Mouse (Mus musculus) forebrain, embryonic 11.5 days (tissue): ENCODE measurements around the gene Rorc. TPM values are rescaled to one million over a fixed set of nuclear protein-coding genes. Genes with fewer than 3 reads are reported as not detected.

Experiments
- ATAC-seq: fragments of 200-750 bp; cut with Nextera tagmentation; replicated peaks from 2 replicates; pipeline ENCODE4 v1.8.0; 2017; ENCODE audit warnings: moderate TSS enrichment; ENCODE audit not compliant: low FRiP score
- DNase-seq: peaks from one replicate; pipeline ENCODE4 v3.0.0-alpha.2; 2017; ENCODE audit warnings: low spot score
- H3K27ac ChIP-seq: fragments of 300-500 bp; sonication (generic); 2 replicates; pipeline ENCODE4 v1.5.1; 2014; ENCODE audit warnings: low read depth, low read length
- H3K27me3 ChIP-seq: fragments of 300-500 bp; sonication (generic); 2 replicates; pipeline ENCODE4 v1.6.1; 2014; ENCODE audit warnings: mild to moderate bottlenecking, low read length, mixed read lengths; ENCODE audit not compliant: control insufficient read depth, insufficient read depth
- H3K36me3 ChIP-seq: fragments of 300-500 bp; sonication (generic); 2 replicates; pipeline ENCODE4 v1.6.1; 2014; ENCODE audit warnings: mild to moderate bottlenecking, low read length, moderate library complexity, mixed read lengths; ENCODE audit not compliant: control insufficient read depth, insufficient read depth
- H3K4me1 ChIP-seq: fragments of 300-500 bp; sonication (generic); replicated peaks from 2 replicates; pipeline ENCODE4 v1.6.1; 2014; ENCODE audit warnings: low read length, mixed read lengths; ENCODE audit not compliant: control insufficient read depth, insufficient read depth
- H3K4me2 ChIP-seq: fragments of 300-500 bp; sonication (generic); 2 replicates; pipeline ENCODE4 v1.6.1; 2014; ENCODE audit warnings: low read depth, mild to moderate bottlenecking, low read length, moderate library complexity, mixed read lengths; ENCODE audit not compliant: severe bottlenecking
- H3K4me3 ChIP-seq: fragments of 300-500 bp; sonication (generic); 2 replicates; pipeline ENCODE4 v1.5.1; 2014; ENCODE audit warnings: low read depth, low read length
- H3K9ac ChIP-seq: fragments of 300-500 bp; sonication (generic); 2 replicates; pipeline ENCODE4 v1.6.1; 2014; ENCODE audit warnings: low read length
- H3K9me3 ChIP-seq: fragments of 300-500 bp; sonication (generic); 2 replicates; pipeline ENCODE4 v1.6.1; 2016; ENCODE audit warnings: low read length, mixed read lengths; ENCODE audit not compliant: control insufficient read depth
- WGBS: fragments of 180-500 bp; shearing (Covaris S2); extraction: QIAGEN DNeasy Blood & Tissue Kit; methylation state at CpG from one replicate; pipeline ENCODE4 v1.1.7; 2014; 5-methylcytosine and 5-hydroxymethylcytosine counted together
- polyA plus RNA-seq: library from polyadenylated mRNA; unstranded; fragments of >200 nt; fragmentation: Nextera tagmentation; extraction: Ambion mirVana; gene quantifications from 2 replicates; pipeline ENCODE4 v1.2.1, GENCODE M21; 2014

The Rorc gene
- polyA plus RNA-seq, 1 experiment from 2014 or later: 0.60 TPM

GRCm38 (mm10) chr3:94379831-94380510, 7.4 kb downstream of the Rorc start:
- H3K27me3 ChIP-seq: no peaks in the 10 kb centered on the region
- no peak overlapping the region for H3K4me3 ChIP-seq
- no peak overlapping the region for H3K27ac ChIP-seq
- WGBS: 18% methylated on average over 9 of the region's 9 CpGs
- H3K9me3 ChIP-seq: no peaks in the 10 kb centered on the region
- H3K4me2 ChIP-seq: no peak overlapping the region
- no peaks in the 10 kb centered on the region for H3K36me3 ChIP-seq
- no peaks in the 10 kb centered on the region; the same call in 1 of the 2 replicates for H3K4me1 ChIP-seq
- ATAC-seq (no peak), DNase-seq (no peak)
- H3K9ac ChIP-seq: no peak overlapping the region

- ATAC-seq: no peak
- Histone ChIP-seq H3K4me2 (no peak overlapping the region), H3K4me1 (no peaks in the 10 kb centered on the region), H3K4me3 (no peak overlapping the region), H3K27me3 (no peaks in the 10 kb centered on the region), H3K27ac (no peak overlapping the region), H3K36me3 (no peaks in the 10 kb centered on the region), H3K9ac (no peak overlapping the region), H3K9me3 (no peaks in the 10 kb centered on the region)
- WGBS: 78% methylated on average over 5 of the region's 5 CpGs
- no peak for DNase-seq
Observed at GRCm38 (mm10) chr3:94382308-94382707, 9.7 kb downstream of the Rorc start.

GRCm38 (mm10) chr3:94383476-94383875, 10.9 kb downstream of the Rorc start:
- Histone ChIP-seq H3K4me3 (no peak overlapping the region), H3K27me3 (no peaks in the 10 kb centered on the region), H3K4me1 (no peaks in the 10 kb centered on the region), H3K9ac (no peak overlapping the region), H3K27ac (no peak overlapping the region), H3K9me3 (no peaks in the 10 kb centered on the region), H3K36me3 (no peaks in the 10 kb centered on the region), H3K4me2 (no peak overlapping the region)
- no peak for DNase-seq
- WGBS: 75% methylated on average over 3 of the region's 3 CpGs
- no peak for ATAC-seq

- ATAC-seq (no peak), DNase-seq (no peak)
- H3K4me2 ChIP-seq: no peak overlapping the region
- no peaks in the 10 kb centered on the region for H3K4me1 ChIP-seq
- 66% methylated on average over 4 of the region's 4 CpGs for WGBS
- no peaks in the 10 kb centered on the region for H3K36me3 ChIP-seq
- no peak overlapping the region for H3K9ac ChIP-seq
- H3K27ac ChIP-seq: no peak overlapping the region
- no peak overlapping the region for H3K4me3 ChIP-seq
- H3K27me3 ChIP-seq: no peaks in the 10 kb centered on the region
- no peaks in the 10 kb centered on the region for H3K9me3 ChIP-seq
Observed at GRCm38 (mm10) chr3:94386671-94387070, 14.1 kb downstream of the Rorc start.

- no peak overlapping the region for H3K4me2 ChIP-seq
- no peaks in the 10 kb centered on the region for H3K27me3 ChIP-seq
- no peak for ATAC-seq
- WGBS: 85% methylated on average over 10 of the region's 10 CpGs
- no peak overlapping the region for H3K27ac ChIP-seq
- DNase-seq: no peak
- H3K4me3 ChIP-seq: no peak overlapping the region
- H3K36me3 ChIP-seq: no peaks in the 10 kb centered on the region
- no peak overlapping the region for H3K9ac ChIP-seq
- H3K4me1 ChIP-seq: no peaks in the 10 kb centered on the region
- H3K9me3 ChIP-seq: no peaks in the 10 kb centered on the region
Observed at GRCm38 (mm10) chr3:94387391-94387790, 14.8 kb downstream of the Rorc start.

GRCm38 (mm10) chr3:94388047-94388446, 15.5 kb downstream of the Rorc start:
- Histone ChIP-seq H3K36me3 (no peaks in the 10 kb centered on the region), H3K4me1 (no peaks in the 10 kb centered on the region), H3K9ac (no peak overlapping the region), H3K4me2 (no peak overlapping the region), H3K9me3 (no peaks in the 10 kb centered on the region), H3K27me3 (no peaks in the 10 kb centered on the region), H3K4me3 (no peak overlapping the region), H3K27ac (no peak overlapping the region)
- 73% methylated on average over 5 of the region's 5 CpGs for WGBS
- no peak for DNase-seq
- ATAC-seq: no peak

- no peaks in the 10 kb centered on the region for H3K36me3 ChIP-seq
- no peak for DNase-seq
- H3K27ac ChIP-seq: no peak overlapping the region
- no peak for ATAC-seq
- H3K9me3 ChIP-seq: no peaks in the 10 kb centered on the region
- H3K4me3 ChIP-seq: no peak overlapping the region
- H3K4me2 ChIP-seq: no peak overlapping the region
- no peak overlapping the region for H3K9ac ChIP-seq
- 96% methylated on average over 16 of the region's 16 CpGs for WGBS
- H3K4me1 ChIP-seq: no peaks in the 10 kb centered on the region
- H3K27me3 ChIP-seq: no peaks in the 10 kb centered on the region
Observed at GRCm38 (mm10) chr3:94389420-94389819, 16.8 kb downstream of the Rorc start.

- Histone ChIP-seq H3K9ac (no peak overlapping the region), H3K4me2 (no peak overlapping the region), H3K4me1 (no peaks in the 10 kb centered on the region), H3K36me3 (no peaks in the 10 kb centered on the region), H3K27me3 (no peaks in the 10 kb centered on the region), H3K27ac (no peak overlapping the region), H3K4me3 (no peak overlapping the region), H3K9me3 (no peaks in the 10 kb centered on the region)
- DNase-seq: no peak
- WGBS: 82% methylated on average over 5 of the region's 5 CpGs
- no peak for ATAC-seq
Observed at GRCm38 (mm10) chr3:94391001-94391400, 18.4 kb downstream of the Rorc start.

GRCm38 (mm10) chr3:94392128-94392527, 19.5 kb downstream of the Rorc start:
- DNase-seq (no peak), ATAC-seq (no peak)
- no peak overlapping the region for H3K9ac ChIP-seq
- H3K27me3 ChIP-seq: no peaks in the 10 kb centered on the region
- H3K4me3 ChIP-seq: no peak overlapping the region
- H3K36me3 ChIP-seq: no peaks in the 10 kb centered on the region
- WGBS: 92% methylated on average over 2 of the region's 2 CpGs
- H3K27ac ChIP-seq: no peak overlapping the region
- no peak overlapping the region for H3K4me2 ChIP-seq
- no peaks in the 10 kb centered on the region for H3K4me1 ChIP-seq
- no peaks in the 10 kb centered on the region for H3K9me3 ChIP-seq
